Mouse (Mus musculus) gastrocnemius, postnatal 25 days (tissue): ENCODE data around the gene 2610021A01Rik. TPM values are rescaled to one million over a fixed set of nuclear protein-coding genes. Genes with fewer than 3 reads are reported as not detected.
A peak's percentile ranks its signal among the peaks of the same experiment; 100 is the strongest.
"Not testable (repeated sequence)": the region's sequence is repeated elsewhere in the genome, so short reads cannot be mapped to it uniquely, and the experiment has no call there.

Experiments used
- DNase-seq: peaks from one replicate; pipeline ENCODE4 v3.0.0; 2022
- long read RNA-seq, 2 experiments: library from polyadenylated mRNA; stranded (forward); transcript quantifications; one replicate each; pipeline ENCODE4 v2.0.0; 2021
- total RNA-seq, 2 experiments: library from RNA; stranded (reverse); gene quantifications; 1 replicate in 1 of 2; 2 replicates in 1 of 2; pipeline ENCODE4 v1.2.3; 2021

The 2610021A01Rik gene
- total RNA-seq, result 10 to 100 TPM in 1 of 2 experiments, 1 to 10 TPM in 1; 8.7 to 10.2 TPM
- long read RNA-seq, experiment 1, full-length matches to known transcripts, result 1 of 2 reads
- long read RNA-seq, experiment 1, partial matches to known transcripts, result 0 of 2 reads
- long read RNA-seq, experiment 1, other reads (novel, unspliced or antisense), result 1 of 2 reads
- long read RNA-seq, experiment 2, full-length matches to known transcripts, result 2 of 2 reads
- long read RNA-seq, experiment 2, partial matches to known transcripts, result 0 of 2 reads
- long read RNA-seq, experiment 2, other reads (novel, unspliced or antisense), result 0 of 2 reads

GRCm38 (mm10) chr7:41599034-41599813, at the start of gene 2610021A01Rik:
Gene 2610021A01Rik (plus strand): TSS chr7:41599230.
- DNase-seq, result peak; percentile 86

GRCm38 (mm10) chr7:41560681-41561080, 38.3 kb upstream of the 2610021A01Rik start:
- DNase-seq, result no peak

GRCm38 (mm10) chr7:41573562-41573961, 25.5 kb upstream of the 2610021A01Rik start, which contains the start of gene Gm6871:
Gene Gm6871 (minus strand): TSS chr7:41573662.
- DNase-seq, result not testable (repeated sequence)

GRCm38 (mm10) chr7:41577956-41578355, 21.1 kb upstream of the 2610021A01Rik start:
- DNase-seq, result no peak

- DNase-seq, result no peak
Measured at GRCm38 (mm10) chr7:41582028-41582427, 17.0 kb upstream of the 2610021A01Rik start.

GRCm38 (mm10) chr7:41587831-41588230, 11.2 kb upstream of the 2610021A01Rik start:
- DNase-seq, result not testable (repeated sequence)

GRCm38 (mm10) chr7:41598615-41599014, 415 bp upstream of the 2610021A01Rik start:
- DNase-seq, result no peak

- DNase-seq, result no peak
Measured at GRCm38 (mm10) chr7:41599932-41600548, 1.0 kb downstream of the 2610021A01Rik start.

- no peak for DNase-seq
Measured at GRCm38 (mm10) chr7:41611654-41612053, 12.6 kb downstream of the 2610021A01Rik start.

- not testable (repeated sequence) for DNase-seq
Measured at GRCm38 (mm10) chr7:41616241-41616640, 17.2 kb downstream of the 2610021A01Rik start.

- DNase-seq, result peak; percentile 95
Measured at GRCm38 (mm10) chr7:41632409-41633220, 33.6 kb downstream of the 2610021A01Rik start, which contains the start of gene Zfp788. Gene Zfp788 (plus strand): TSS chr7:41633203.

GRCm38 (mm10) chr7:41633221-41633984, 34.4 kb downstream of the 2610021A01Rik start:
- peak; percentile 89 for DNase-seq

- not testable (repeated sequence) for DNase-seq
Measured at GRCm38 (mm10) chr7:41674326-41674725, 75.3 kb downstream of the 2610021A01Rik start.

Other genes starting within 250 kb of the 2610021A01Rik start
- 10 to 100 TPM; 10.0 to 10.9 TPM for gene AI987944, start 205.9 kb upstream of the 2610021A01Rik start, total RNA-seq
- gene Vmn2r57, start 150.5 kb upstream of the 2610021A01Rik start, total RNA-seq, result under 1 TPM; 0.08 to 0.11 TPM
- gene Gm20449, start 99.8 kb upstream of the 2610021A01Rik start, total RNA-seq, result not detected
- gene AW146154, start 99.3 kb upstream of the 2610021A01Rik start, total RNA-seq, result 1 to 10 TPM; 3.9 TPM
- not detected for gene Gm6871, start 25.6 kb upstream of the 2610021A01Rik start, total RNA-seq
- gene Zfp788, start 34.0 kb downstream of the 2610021A01Rik start, total RNA-seq, result 1 to 10 TPM; 6.5 to 6.9 TPM